Mouse (Mus musculus) spleen, embryonic (tissue): ENCODE measurements at regions not wholly inside any gene's neighbourhood (a gene's known extent, or its start where the extent isn't known, plus 50 kb on each side); places are given as distances from the start of the nearest gene placed in this dataset.

ENCODE experiments used
- CTCF ChIA-PET: fragments of 350-600 bp; sonication (Branson Sonifier 250); formaldehyde crosslinking; loops from one replicate; lab custom pipeline; 2022; lab: Charles Lee

DNA sequence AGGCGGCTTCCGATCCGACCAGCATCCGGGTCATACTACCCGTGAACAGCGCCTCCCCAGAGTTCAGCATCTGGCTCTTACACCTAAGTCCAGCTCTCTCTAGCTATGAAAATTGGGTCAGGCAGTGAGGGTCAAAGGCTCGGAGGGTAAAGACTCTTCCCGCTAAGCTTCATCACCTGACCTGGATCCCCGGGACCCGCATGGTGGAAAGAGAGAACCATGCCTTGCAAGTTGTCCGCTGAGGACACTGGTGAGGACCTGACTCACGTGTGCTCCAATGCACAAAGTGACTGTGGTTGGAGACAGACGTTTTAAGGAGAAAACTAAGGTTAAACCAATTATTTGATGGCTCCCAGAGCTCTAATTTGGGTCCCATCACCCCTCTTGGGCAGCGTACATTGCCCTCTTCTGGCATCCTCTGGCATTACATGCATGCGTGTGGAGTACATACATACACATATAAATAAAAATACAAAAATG lies 74.6 kb upstream of the Sall4 start:
- CTCF ChIA-PET, result no interaction called here

DNA sequence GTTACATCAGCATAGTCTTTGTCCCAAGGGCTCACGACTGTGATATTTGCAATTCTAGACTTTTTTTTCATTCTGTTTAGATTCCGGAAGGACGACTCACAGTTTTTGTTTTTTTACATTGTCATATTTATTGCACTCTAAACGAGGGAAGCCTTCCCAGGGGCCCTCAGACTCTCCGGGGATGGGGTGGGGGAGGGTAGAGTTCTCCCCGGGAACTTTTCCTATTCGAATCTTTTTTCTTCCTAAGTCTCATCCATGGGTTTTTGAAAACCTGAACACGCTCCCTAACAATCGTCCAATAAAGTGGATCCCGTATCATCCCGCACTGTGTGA lies 73.9 kb upstream of the Sall4 start:
- CTCF ChIA-PET, result no interaction called here

DNA sequence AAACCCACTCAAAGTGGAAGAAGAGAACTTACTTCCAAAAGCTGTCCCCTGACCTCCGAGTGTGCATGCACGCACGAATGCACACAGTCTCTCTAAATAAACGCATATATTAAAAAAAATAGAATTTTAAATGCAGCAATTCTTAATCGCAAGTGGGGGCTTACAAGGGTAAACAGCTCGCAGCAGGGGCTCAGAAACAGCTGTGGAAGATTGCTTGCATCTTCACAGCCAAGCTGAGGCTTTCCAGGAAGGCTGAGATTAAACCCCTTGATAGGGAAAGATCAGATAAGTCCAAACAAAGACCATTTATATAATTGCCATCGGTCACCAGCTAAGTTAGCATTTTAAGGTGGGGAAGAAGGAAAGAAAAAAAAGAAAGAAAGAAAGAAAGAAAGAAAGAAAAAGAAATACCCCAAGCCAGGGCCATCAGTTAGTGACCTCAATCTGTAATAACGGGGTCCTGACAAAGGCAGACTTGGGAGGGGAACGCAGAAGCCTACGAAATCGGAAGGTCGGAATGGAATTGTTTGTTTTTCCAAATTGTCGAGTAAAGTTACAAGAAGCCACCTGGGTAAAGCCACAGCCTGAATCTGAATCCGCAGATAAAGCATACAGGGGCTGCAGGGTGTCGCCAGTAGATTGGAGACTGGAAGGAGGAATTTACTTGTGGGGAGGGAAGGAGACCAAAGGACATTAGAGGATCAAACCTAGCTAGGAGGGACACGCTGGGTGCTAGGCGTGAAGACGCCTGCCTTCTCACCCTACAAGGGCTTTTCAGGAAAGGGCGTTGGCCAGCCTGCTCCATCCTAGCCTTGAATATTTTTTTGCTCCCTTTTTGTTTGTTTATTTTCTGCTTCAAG lies 73.3 kb upstream of the Sall4 start:
- CTCF ChIA-PET, result no interaction called here

DNA sequence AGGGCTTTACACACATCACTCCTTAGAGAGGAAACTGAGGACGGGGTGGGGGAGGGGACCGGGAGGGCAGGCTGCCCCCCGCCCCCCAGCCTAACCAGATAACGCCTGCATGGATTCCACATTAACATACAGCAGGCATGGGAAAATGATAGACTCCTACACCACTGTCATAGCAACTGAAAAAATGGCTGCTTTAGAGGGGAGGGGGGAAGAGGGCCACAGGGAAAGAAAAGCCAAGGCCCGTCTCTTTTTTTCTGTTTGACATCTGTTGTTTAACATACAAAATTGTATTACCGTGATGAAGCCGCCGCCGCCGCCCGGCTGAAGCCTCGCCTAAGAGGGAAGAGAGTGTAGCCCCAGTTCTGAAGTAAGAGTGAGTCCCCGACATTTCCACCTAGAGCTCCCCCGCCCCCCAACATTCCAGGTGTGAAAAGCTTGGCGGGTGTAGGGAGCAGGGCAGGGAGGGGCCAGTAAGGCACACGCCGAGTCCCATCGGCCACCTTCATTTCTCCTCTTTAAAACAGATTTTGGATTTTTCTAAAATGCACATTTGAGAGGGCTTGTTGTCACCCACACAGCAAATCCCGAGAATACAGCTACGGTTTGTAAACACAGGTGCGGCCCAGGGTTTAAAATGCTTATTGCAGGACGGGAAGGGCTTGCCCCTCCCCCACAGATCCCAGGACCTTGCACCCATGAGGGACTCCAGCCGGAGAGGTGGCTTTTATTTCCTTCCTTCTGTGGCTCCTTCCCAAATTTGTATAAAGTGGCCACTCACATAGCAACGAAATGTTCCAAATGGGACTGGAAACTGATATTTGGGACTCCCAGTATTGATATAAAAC lies 72.3 kb upstream of the Sall4 start:
- CTCF ChIA-PET, result interaction anchor here (0.7 kb wide), 1 partner anchor 63 kb away, joined by 3 read pairs; no protein-coding TSS in a partner anchor

DNA sequence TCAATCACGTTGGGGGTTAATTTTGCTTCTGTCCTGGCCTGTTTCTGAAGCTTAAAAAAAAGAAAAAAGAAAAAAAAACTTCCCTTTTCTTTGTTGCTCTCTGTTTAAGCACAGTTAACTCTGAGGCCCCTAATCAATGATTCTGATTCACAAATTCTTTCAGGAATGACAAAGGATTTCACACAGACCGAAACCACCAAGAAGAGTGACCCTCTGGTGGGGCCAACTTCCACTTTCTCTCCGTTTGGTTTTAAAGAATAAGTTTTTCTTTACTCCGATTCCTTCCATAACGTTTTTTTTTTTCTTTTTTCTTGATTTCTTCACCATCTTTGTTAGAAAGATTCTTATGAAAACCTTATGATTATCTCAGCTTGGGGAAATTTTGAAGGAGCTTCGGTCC lies 71.5 kb upstream of the Sall4 start:
- CTCF ChIA-PET, result interaction anchor here (0.7 kb wide), 1 partner anchor 63 kb away, joined by 3 read pairs; no protein-coding TSS in a partner anchor

DNA sequence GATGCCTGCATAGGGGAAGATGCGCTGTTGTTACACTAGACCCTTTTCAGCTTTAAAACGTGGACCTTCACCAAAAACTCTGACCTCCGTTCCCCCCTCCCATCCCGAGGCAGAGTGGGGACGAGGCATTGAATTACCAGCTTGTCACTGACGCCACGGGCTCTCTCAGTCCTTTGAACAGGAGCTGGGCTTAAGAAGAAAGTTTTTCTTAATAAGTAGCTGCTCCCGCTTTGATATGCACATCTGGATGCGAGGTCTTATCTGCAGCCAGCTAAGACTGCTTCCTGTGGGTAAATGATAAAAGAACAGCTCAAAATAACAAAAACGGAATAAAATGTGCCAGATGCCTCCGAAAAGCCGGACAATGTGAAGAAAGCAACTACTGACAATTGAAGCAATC lies 70.9 kb upstream of the Sall4 start:
- CTCF ChIA-PET, result interaction anchor here (0.7 kb wide), 1 partner anchor 83 kb away, joined by 6 read pairs; no protein-coding TSS in a partner anchor

DNA sequence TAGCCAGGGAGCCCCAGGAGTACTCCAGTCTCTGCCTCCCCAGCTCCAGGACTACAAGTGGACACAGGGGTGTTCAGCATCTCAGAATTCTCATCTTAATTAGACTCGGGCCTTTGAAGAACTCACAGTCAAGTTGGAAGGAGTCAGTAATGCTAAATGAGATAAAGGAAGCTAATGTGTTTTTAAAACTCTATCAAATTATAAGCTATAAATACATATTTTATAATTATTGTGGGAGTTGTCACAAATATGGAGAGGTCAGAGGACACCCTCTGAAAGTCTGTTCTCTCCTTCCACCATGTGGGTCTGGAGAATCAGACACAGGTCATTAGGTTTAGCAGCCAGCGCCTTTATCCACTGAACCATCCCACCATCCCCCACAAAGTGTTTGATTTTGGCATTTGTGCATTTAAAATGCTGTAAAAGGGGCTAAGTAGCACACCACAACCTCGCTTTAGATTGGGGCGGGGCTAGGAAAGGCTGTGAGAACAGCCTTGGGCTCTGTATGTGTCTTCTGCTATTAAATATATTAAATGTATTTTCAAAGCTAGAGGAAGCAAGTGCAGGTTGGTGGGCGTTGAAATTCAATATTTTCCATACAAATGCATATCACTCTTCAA lies 70.3 kb upstream of the Sall4 start:
- CTCF ChIA-PET, result interaction anchor here (0.7 kb wide), 1 partner anchor 82 kb away, joined by 6 read pairs; no protein-coding TSS in a partner anchor

DNA sequence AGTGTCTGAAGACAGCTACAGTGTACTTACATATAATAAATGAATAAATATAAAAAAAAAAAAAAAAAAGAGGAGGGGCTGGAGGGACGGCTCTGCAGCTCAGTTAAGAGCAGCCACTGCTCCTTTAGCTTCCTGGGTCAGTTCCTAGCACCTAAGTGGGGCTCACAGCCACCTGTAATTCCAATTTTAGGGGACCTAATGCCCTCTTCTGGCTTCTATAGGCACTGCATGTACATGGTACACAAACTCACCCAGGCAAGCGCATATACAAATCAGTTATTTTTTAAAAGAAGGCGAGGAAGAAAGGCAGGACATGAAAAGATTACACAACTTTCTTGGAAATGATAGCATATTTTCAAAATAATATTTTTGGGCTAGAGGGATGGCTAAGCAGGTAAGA lies 67.0 kb upstream of the Sall4 start:
- CTCF ChIA-PET, result no interaction called here

DNA sequence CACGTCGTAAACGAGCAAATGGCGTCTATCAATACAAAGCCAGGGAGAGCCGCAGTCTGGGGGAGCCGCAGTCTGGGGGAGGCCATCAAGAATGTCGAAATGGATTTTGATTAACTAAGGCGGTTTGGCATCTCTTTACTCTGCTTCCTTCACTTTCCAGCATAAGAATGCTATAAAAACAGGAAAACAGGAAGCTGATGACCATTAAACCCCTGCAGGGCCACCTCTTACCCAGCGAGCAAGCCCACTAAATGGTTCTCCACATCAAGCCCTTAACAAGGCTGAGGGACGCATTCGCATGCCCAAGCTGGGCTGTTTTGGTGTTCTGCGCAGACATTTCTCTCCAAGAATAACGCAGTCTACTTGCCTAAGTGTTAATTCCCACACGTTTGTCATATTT lies 64.0 kb upstream of the Sall4 start:
- CTCF ChIA-PET, result no interaction called here

DNA sequence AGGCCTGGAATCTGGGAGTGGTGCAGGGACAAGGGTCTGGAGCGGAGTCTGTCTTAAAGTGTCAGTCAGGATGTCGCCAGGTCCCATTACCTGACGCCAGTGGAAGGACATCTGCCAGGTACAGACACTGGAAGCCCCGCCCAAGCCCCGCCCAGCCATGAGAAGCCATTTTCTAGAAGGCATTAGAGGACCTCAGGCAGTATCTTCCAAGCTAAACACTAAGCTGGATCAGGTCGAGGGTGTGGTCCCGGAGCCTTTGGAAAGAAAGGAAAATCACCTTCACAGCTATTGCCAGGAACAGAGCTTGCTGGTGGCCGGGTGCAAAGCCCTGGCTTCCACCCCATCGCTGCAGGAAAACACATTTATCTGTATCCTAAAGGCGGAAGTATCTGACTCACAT lies 52.9 kb upstream of the Sall4 start:
- CTCF ChIA-PET, result no interaction called here
